Mouse (Mus musculus) lung, adult 18-20 months (tissue): Measurements from ENCODE around the gene Acox1.
A peak's percentile ranks its signal among the peaks of the same experiment; 100 is the strongest.

Experiments used
- DNase-seq, 2 experiments: peaks; one replicate each; pipeline ENCODE4 v3.0.0; 2022; ENCODE audit warnings: mixed read lengths in 2 of 2

Gene Acox1

GRCm38 (mm10) chr11:116210696-116211095 lies 11.9 kb upstream of the Acox1 start:
- DNase-seq = no peak

- no peak for DNase-seq
Measured at GRCm38 (mm10) chr11:116209257-116209656, 10.4 kb upstream of the Acox1 start.

GRCm38 (mm10) chr11:116208660-116209059 lies 9.8 kb upstream of the Acox1 start:
- DNase-seq = no peak

- no peak for DNase-seq
Measured at GRCm38 (mm10) chr11:116206678-116207077, 7.8 kb upstream of the Acox1 start.

- DNase-seq = no peak
Measured at GRCm38 (mm10) chr11:116203150-116203549, 4.3 kb upstream of the Acox1 start.

GRCm38 (mm10) chr11:116201151-116201550 lies 2.3 kb upstream of the Acox1 start:
- no peak for DNase-seq

GRCm38 (mm10) chr11:116198132-116198531 lies 713 bp downstream of the Acox1 start:
- no peak for DNase-seq

GRCm38 (mm10) chr11:116197584-116197906 lies 1.3 kb downstream of the Acox1 start:
- DNase-seq = no peak

- DNase-seq = no peak
Measured at GRCm38 (mm10) chr11:116196866-116197583, 1.8 kb downstream of the Acox1 start.

- DNase-seq = no peak
Measured at GRCm38 (mm10) chr11:116196336-116196735, 2.5 kb downstream of the Acox1 start.

GRCm38 (mm10) chr11:116195252-116195651 lies 3.6 kb downstream of the Acox1 start:
- DNase-seq = no peak

- no peak for DNase-seq
Measured at GRCm38 (mm10) chr11:116194619-116195018, 4.2 kb downstream of the Acox1 start.

GRCm38 (mm10) chr11:116187226-116187930 lies 11.5 kb downstream of the Acox1 start:
- no peak for DNase-seq

- peak in 1 of 2 experiments; percentile 52 for DNase-seq
Measured at GRCm38 (mm10) chr11:116186360-116186759, 12.5 kb downstream of the Acox1 start.

GRCm38 (mm10) chr11:116185836-116186235 lies 13.0 kb downstream of the Acox1 start:
- DNase-seq = no peak

- DNase-seq = peak; percentile 63 to 77
Measured at GRCm38 (mm10) chr11:116178411-116179121, 20.3 kb downstream of the Acox1 start.

GRCm38 (mm10) chr11:116176010-116176409 lies 22.8 kb downstream of the Acox1 start:
- no peak for DNase-seq

GRCm38 (mm10) chr11:116174775-116175448 lies 23.9 kb downstream of the Acox1 start:
- no peak for DNase-seq

- no peak for DNase-seq
Measured at GRCm38 (mm10) chr11:116171959-116172358, 26.9 kb downstream of the Acox1 start.

- DNase-seq = no peak
Measured at GRCm38 (mm10) chr11:116170003-116170800, 28.6 kb downstream of the Acox1 start.

GRCm38 (mm10) chr11:116169214-116169613 lies 29.6 kb downstream of the Acox1 start:
- DNase-seq = no peak

- DNase-seq = peak; percentile 96 to 97
Measured at GRCm38 (mm10) chr11:116167884-116168439, 30.9 kb downstream of the Acox1 start, which contains the start of gene Fbf1. Fbf1 (minus strand) TSS chr11:116168166.
